Mouse (Mus musculus) C3H10T1/2 (cell line): ENCODE data around the gene Scnm1. TPM values are rescaled to one million over a fixed set of nuclear protein-coding genes. Genes with fewer than 3 reads are reported as not detected.

ENCODE experiments used
- polyA plus RNA-seq, 2 experiments: library from polyadenylated mRNA; unstranded; fragments of >200 nt; fragmentation: generic; extraction: Trizol; gene quantifications; one replicate each; pipeline ENCODE4 v1.2.1; 2012; ENCODE audit warnings: missing spikeins in 2 of 2

The Scnm1 gene
- polyA plus RNA-seq = 10 to 100 TPM; 37.1 to 41.3 TPM

DNA sequence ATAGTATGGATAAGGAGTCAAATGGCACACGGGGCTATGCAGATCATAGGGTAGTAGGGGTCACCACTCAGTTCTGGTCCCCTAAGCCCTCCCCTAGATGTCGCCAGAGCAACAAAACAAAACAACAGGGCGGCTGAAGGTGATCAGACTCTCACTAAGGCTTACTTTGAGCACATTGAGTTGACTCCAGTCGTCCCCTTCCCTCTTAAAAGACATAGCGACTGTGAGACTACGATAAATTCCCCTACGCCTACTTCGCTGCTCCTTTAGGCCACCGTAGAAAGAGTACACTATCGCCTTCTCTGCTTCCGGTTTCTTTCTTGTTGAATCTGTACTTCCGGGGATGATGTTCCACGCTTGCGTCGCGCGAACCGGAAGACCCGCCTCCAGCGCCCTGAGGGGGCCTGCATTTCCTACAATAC lies at the start of gene Scnm1, which contains the start of gene Lysmd1:
Scnm1 (minus strand) TSS at position 332 of the 422 bp plus-strand sequence.
Lysmd1 (plus strand) TSS at position 409 of the 422 bp plus-strand sequence.

DNA sequence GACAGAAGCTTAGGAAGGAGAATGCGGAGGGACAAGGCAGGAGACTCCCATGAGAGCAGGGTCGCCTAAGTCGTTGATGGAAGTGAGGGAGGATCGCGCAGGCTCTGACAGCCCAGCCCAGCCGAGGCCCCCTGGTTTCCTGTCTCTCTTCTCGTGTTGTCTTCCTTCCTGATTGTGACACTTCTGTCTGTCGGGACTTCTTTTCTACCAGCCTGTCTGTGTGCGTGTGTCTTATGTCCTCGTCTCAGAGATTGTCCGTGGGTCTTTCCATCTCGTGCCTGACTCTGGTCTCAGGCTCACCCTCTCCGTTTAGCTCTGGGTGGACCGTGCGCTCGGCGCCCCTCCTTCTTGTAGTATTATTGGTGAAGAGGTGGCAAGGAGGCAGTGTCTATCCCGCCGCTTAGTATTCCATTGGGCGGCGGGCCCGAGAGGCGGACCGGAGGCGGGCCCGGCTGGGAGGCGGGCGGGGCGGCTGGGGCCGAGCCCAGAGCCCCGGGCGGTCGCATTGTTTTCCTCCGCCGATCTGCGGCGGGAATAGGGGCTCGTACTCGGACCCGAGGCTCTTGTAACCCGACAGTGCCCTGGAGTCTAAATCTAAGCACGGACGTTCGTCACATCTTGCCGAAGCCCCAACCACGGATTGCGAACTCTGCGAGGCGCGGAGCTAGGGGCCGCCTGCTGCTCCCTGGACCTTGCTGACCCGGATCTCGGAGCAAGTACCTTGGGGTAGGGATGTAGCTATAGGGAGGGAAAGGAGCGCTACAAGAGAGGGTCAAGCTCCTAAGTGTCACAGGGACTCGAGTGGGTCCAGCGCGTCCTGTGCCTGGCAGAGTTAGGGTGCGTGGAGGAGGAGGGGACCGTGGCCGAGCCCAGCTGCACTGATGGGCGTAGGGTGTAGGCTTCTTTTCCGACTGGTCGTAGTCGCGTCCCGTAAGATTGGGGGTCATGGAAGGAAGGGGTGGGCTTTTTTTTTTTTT lies 26.5 kb upstream of the Scnm1 start, which contains the start of gene Sema6c:
Sema6c (plus strand) TSS at position 471 of the 977 bp plus-strand sequence.

DNA sequence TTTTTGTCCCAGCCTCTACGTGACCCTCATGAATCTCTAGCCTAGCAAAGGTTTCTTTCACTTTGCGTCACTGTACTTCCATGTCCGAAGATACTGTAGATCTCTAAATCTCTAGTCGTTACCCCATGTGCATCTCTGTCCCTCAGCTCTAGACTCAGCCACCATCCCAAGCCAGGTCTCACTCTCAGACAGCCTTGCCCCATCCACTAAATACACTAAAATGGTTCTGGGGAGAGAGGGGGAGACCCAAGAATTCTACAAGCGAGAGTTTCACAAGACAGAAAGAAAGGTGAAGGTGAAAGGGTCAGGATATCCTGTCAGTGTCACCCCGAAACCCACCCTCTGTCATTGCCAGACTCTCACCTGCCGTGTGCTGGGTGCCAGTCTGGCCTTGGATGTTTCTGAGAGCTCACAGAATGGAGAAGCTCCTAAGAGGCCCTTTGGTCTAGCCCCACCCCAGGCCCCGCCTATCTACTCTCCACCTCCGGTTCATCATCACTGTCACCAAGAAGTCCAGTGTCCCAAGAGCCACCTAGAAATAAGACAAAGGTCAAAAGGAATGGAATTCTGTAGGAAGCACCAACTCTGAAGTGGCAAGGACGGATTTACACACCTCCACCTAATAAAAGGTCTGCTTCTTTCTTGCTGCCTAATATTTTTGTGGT lies 8.3 kb upstream of the Scnm1 start, which contains the start of gene Tnfaip8l2:
Tnfaip8l2 (minus strand) TSS at position 409 of the 665 bp plus-strand sequence.

DNA sequence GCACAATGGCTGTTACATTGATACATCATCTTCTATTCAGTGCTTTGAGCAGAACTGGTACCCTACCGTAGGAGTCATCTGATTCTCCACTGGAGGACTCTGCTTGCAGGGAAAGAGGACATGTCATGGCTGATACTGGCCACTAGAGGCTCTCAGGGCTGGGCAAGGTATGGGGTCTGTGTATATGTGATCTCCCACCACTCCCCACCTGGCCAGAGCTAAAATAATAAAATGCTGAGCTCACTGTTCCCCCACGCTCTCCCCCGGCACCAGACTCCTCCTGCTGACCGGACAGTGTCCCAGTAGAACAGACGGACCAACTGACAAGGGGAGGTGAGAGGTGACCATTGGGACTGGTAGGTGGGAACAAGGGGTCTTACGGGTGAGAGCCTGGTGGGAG lies 9.6 kb downstream of the Scnm1 start, which contains the start of gene Tmod4:
Tmod4 (plus strand) TSS at position 231 of the 400 bp plus-strand sequence.

DNA sequence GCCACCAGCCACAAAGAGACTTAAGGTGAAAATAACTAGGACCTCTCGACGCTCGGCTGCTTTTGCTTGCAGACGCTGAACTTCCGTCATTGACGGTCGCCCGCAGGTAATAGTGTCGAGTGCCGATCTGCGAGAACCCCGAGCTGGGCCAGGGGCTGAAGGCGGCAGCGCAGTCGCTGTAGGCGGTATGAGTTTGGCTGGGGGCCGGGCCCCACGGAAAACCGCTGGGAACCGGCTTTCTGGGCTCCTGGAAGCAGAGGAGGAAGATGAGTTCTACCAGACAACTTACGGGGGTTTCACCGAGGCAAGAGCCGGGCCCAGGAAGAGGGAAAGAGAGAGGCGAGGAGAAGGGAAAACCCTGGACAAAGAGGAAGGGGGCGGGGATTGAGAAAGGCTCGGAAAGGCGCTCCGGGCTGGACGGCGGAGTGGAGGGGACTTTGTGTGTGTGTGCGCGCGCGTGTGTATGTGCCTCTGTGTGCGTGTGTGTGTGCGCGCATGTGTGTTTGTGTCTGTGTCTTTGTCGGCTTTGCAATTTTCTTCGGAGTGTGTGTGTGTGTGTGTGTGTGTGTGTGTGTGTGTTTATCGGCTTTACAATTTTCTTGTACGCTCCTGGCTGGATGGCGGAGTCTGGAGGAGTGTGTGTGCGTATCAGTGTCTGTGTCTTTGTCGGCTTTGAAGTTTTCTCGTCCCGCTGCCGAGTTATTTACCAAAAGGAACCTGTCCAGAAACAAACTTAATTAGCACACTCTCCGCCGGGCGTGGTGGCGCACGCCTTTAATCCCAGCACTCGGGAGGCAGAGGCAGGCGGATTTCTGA lies 22.7 kb downstream of the Scnm1 start, which contains the start of gene Vps72:
Vps72 (plus strand) TSS at position 112 of the 816 bp plus-strand sequence.

DNA sequence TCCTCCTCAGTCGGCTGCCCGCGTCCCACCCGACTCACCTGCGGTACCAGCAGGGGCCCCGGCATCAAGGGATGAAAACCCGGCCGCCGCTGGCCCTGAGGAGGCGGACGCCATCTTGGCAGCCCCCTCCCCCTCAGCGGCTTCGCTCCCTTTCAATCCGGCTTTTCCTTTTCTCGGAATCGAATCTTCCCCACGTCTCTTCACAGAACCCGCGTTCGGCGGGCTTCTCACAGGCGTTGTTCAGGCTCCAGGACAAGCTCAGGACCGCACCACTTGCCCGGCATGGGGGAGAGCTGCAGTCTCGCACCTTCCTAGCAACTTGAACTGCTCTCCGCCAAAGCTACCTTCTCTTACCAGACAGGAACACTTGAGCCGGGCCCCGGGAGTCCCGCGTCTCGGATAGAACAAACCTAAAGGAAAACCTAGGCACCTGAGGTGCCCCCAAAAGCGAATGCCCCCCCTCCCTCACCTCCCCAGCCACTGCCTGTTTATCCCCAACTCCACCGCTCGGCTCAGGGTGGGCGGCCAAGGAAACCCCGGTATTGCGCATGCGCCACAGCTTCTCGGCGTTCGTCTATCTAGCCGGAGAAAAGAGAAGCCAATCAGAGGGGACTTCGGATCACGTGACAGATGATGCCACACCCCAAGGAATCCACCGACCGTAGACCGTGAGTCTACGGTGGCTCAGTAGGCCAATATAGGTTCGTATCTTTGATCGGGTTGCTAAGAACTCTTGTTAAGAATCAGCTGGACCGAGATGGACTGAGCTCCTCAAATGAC lies 27.3 kb downstream of the Scnm1 start, which contains the start of gene Pip5k1a:
Pip5k1a (minus strand) TSS at position 593 of the 780 bp plus-strand sequence.

Other genes starting within 250 kb of the Scnm1 start
- 100 to 1,000 TPM; 388 to 563 TPM for gene Psmb4, start 247.1 kb downstream of the Scnm1 start, polyA plus RNA-seq
- gene Selenbp1, start 201.0 kb downstream of the Scnm1 start, polyA plus RNA-seq = 1 to 10 TPM in 1 of 2 experiments, under 1 TPM in 1; 0.09 to 8.3 TPM
- 10 to 100 TPM in 1 of 2 experiments, under 1 TPM in 1; 0.34 to 11.8 TPM for gene Rfx5, start 179.9 kb downstream of the Scnm1 start, polyA plus RNA-seq
- 10 to 100 TPM; 16.7 to 52.4 TPM for gene Pi4kb, start 159.3 kb downstream of the Scnm1 start, polyA plus RNA-seq
- gene Zfp687, start 118.6 kb downstream of the Scnm1 start, polyA plus RNA-seq = 10 to 100 TPM in 1 of 2 experiments, 1 to 10 TPM in 1; 9.0 to 16.3 TPM
- 100 to 1,000 TPM; 161 to 228 TPM for gene Psmd4, start 91.4 kb downstream of the Scnm1 start, polyA plus RNA-seq
- gene Pip5k1a, start 27.1 kb downstream of the Scnm1 start, polyA plus RNA-seq = 10 to 100 TPM in 1 of 2 experiments, 1 to 10 TPM in 1; 5.5 to 15.4 TPM
- gene Vps72, start 23.0 kb downstream of the Scnm1 start, polyA plus RNA-seq = 10 to 100 TPM; 65.6 to 87.8 TPM
- 1 to 10 TPM in 1 of 2 experiments, under 1 TPM in 1; 0.12 to 2.2 TPM for gene Tmod4, start 9.5 kb downstream of the Scnm1 start, polyA plus RNA-seq
- 1 to 10 TPM; 1.4 to 6.5 TPM for gene Lysmd1, start 77 bp upstream of the Scnm1 start, polyA plus RNA-seq
- under 1 TPM in 1 of 2 experiments, not detected in 1; 0.25 TPM for gene Tnfaip8l2, start 8.3 kb upstream of the Scnm1 start, polyA plus RNA-seq
- 10 to 100 TPM in 1 of 2 experiments, 1 to 10 TPM in 1; 1.2 to 10.8 TPM for gene Sema6c, start 26.4 kb upstream of the Scnm1 start, polyA plus RNA-seq
- 1 to 10 TPM in 1 of 2 experiments, under 1 TPM in 1; 0.46 to 5.0 TPM for gene Gabpb2, start 83.9 kb upstream of the Scnm1 start, polyA plus RNA-seq
- gene Cdc42se1, start 94.7 kb upstream of the Scnm1 start, polyA plus RNA-seq = 10 to 100 TPM; 32.7 to 44.2 TPM
- 1 to 10 TPM; 3.7 to 6.4 TPM for gene Mllt11, start 98.2 kb upstream of the Scnm1 start, polyA plus RNA-seq
- gene Gm128, start 107.6 kb upstream of the Scnm1 start, polyA plus RNA-seq = under 1 TPM; 0.02 to 0.13 TPM
- under 1 TPM in 1 of 2 experiments, not detected in 1; 0.27 TPM for gene Bnipl, start 117.2 kb upstream of the Scnm1 start, polyA plus RNA-seq
- 10 to 100 TPM; 20.9 to 35.4 TPM for gene Mindy1, start 147.3 kb upstream of the Scnm1 start, polyA plus RNA-seq
- 10 to 100 TPM in 1 of 2 experiments, 1 to 10 TPM in 1; 4.4 to 13.2 TPM for gene Prune1, start 148.1 kb upstream of the Scnm1 start, polyA plus RNA-seq
- gene Anxa9, start 173.2 kb upstream of the Scnm1 start, polyA plus RNA-seq = 1 to 10 TPM; 1.6 to 2.8 TPM
- gene Cers2, start 180.8 kb upstream of the Scnm1 start, polyA plus RNA-seq = 100 to 1,000 TPM in 1 of 2 experiments, 10 to 100 TPM in 1; 63.2 to 101 TPM
- gene Setdb1, start 223.2 kb upstream of the Scnm1 start, polyA plus RNA-seq = 10 to 100 TPM in 1 of 2 experiments, 1 to 10 TPM in 1; 1.9 to 12.4 TPM